Mouse (Mus musculus) testis, postnatal 10 days (tissue): ENCODE measurements around the gene Gm21994.
"Not testable (repeated sequence)": the region's sequence is repeated elsewhere in the genome, so short reads cannot be mapped to it uniquely, and the experiment has no call there.

Experiments
- DNase-seq: peaks from one replicate; pipeline ENCODE4 v3.0.0; 2021; ENCODE audit warnings: low spot score

Gm21994 gene

DNA sequence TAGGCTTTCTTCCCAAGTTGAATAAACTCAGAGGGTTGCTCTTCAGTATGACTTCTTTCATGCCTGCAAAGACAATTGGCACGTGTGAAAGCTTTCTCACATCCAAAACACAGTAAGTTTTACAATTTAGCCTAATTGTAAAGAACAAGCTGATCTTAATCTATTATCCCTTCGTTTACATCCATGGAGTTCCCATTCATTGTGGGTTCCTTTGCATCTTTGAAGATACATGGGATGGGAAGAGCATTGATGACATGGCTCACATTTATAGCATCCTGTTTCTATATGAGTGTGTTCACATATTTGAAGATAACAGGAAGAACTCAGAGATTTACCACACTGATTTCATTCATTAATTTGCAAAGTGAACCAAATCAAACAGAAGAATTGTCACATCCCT is at the start of gene Gm21994:
Gene Gm21994, minus strand, starts transcription at position 101 of the 400 bp plus-strand sequence.
- DNase-seq: not testable (repeated sequence)

DNA sequence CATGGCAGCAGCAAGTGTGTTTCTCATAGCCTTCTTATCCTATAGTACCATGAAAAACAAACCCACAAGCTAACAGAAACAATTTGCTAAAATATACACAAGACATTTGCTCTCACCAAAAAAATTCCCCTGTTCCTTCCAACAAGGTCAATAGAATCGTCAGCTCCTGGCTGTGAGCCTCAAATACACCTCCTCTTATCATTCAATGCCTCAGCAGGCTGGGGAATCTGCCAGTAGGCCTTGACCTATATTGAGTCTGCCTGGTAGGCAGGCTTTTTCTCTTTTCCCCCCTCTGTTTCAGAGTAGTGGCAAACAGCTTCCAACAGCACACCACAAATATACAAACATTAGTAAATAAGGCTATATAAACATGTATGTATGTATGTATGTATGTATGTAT is 43.7 kb upstream of the Gm21994 start:
- DNase-seq: no peak

DNA sequence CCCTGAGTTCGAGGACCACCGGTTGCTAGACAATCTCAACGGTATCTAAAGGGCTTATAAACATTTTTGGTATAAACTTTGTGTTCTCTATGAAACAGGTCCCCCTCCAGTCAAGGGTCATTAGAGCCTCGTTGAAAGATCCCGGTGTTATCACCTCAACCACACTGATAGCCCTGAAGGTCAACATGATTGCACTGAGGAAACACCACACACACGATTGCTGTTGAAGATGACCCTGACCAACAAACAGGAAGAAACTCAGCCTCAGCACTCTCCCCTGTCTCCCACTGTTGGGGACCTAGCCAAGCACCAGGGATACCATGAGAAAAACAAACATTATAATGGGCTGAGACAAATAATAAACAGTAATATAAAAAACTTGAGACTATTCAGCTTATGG is 38.3 kb upstream of the Gm21994 start:
- DNase-seq: no peak

DNA sequence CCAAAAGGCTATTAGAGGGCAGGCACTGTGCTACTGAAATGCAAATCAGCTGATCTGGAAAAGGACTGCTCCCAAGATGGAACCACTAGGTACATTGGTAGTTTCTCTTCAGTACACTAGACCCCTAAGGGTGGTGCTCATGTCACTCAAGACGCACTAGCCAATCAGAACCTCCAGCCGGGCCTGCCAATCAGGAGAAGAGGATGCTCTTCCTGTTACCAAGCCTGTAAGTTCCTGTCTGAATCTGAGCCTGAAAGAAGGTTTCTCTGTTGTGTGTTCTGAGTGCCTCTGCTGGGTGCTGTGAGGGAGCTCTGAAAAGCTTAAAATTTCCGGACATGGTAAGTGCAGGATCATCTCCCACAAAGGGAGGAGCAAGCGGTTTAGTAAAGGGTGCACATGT is 1.9 kb upstream of the Gm21994 start, which contains the start of gene Gm14124:
Gene Gm14124, plus strand, starts transcription at position 227 of the 400 bp plus-strand sequence.
- DNase-seq: not testable (repeated sequence)

DNA sequence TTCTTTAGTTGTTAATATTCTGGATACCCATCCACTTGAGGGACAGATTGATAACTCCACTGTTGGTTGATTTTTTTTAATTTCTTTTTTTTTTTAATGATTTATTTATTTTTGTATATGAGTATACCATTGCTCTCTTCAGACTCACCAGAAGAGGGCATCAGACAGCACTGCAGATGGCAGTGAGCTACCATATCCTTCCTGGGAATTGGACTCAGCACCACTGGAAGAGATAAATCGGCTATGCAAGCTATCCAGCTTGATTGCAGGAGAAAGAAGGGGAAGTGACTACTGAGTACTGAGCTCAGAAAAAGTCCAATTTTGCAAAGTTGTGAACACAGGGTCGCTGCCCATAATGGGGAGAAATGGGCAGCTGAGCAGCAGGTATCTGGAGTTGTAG is 1.5 kb upstream of the Gm21994 start:
- DNase-seq: not testable (repeated sequence)

DNA sequence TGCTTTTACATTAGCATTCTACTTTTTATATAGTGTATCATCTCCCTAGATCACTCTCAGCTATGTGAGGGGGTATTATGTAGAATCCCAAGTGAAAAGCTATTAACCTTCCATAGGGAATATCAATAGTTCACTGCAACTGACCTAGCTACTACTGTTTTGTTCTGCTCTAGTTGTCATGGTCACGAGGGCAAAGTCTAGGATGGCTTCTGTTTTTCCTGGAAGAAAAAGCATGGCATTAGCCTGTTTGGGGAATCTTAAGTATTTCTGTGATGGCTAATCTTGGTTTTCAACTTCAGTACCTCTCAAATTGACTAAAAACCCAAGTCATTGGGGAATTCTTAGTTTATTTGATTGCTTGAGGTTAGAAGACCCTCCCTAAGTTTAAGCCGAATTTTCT is 12.2 kb downstream of the Gm21994 start:
- no peak for DNase-seq

DNA sequence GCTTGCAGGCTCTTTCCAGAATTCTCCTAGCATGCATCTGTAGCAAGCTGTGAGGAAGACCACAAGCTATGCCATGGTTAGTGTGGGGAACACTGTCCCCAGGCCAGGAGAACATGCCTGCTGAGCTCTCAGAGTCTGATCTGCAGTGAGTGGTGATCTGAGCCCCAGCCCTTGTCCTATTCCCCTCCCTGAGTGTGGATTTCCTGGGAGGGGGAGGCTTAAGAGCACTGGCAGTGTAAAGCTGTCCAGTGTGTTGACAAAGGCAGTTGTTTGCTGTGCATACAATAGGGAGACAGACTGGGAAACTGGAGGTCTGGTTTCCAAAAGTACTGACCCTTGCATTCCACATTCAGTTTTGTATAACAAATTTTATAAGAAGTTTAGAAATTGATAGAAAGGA is 32.1 kb downstream of the Gm21994 start:
- not testable (repeated sequence) for DNase-seq

DNA sequence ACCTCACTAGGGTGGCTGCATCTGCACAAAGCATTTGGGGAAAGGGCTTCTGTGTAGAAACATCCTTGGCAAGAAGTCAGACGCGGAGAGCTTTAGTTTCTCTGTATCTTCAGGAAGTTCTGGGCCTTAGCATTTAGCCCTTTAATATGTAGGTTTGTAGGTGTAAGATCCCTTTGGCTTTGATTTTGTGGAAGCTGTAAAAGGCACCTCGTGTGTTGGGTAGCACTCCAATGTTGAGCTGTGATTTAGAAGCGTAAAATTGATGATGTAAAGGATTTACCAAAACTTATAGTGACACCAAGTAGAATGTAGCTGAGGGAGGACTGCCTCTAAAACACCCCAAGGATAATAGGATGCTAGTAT is 37.0 kb downstream of the Gm21994 start:
- DNase-seq: not testable (repeated sequence)

DNA sequence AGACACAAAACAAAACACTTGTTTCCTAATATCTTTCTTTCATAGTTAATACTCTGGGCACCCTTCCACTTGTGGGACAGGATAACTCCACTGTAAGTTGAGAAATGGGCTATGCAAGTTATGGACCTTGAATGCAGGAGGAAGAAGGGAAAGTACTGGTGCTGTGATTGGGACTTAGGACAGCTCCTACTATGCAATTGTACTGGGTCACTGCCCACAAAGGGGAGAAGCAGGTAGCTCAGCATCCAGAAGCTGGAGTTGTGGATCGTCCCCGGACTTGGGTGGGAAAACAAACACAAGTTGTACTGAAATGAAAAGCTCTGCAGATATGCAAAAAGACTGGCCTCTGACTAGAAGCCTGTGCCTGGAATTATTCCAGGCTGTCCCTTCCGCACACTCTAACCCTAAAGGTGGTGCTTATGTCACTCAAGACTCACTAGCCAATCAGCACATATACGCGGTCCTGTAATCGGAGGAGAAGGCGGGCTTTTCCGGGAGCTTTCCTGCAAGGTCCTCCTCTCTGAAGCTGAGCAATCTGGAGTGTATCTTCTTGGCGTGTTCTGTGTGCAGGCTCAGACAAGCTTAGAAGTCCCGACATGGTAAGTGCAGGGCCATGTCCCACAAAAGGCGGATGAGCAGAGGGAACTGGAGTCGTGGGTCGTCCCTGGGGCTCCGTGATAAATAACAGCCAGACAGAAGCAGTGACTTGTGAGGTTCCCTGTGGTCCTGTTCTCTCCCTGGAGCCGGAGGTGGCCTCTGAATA is 37.6 kb downstream of the Gm21994 start, which contains the start of gene Zfp937:
Gene Zfp937, plus strand, starts transcription at position 474 of the 763 bp plus-strand sequence.
- DNase-seq: peak; percentile 64
